Mouse (Mus musculus) MEL (cell line): ENCODE results near the gene Chd5. TPM values are rescaled to one million over a fixed set of nuclear protein-coding genes. Genes with fewer than 3 reads are reported as not detected.

Source experiments
- DNase-seq: peaks from one replicate; pipeline ENCODE4 v3.0.0; 2011; ENCODE audit warnings: low read depth, low spot score
- H3K27ac ChIP-seq: 2 replicates; pipeline ENCODE4 v1.5.1; 2012; ENCODE audit warnings: low read depth, mild to moderate bottlenecking, control low read depth, low read length, moderate library complexity; ENCODE audit not compliant: control insufficient read depth
- H3K27me3 ChIP-seq, 2 experiments: fragments of 150-350 bp in 1 of 2; sonication (generic) in 1 of 2; 2 replicates each; pipeline ENCODE4 v1.6.1; 2012; ENCODE audit warnings: low read length in 2 of 2, mild to moderate bottlenecking in 2 of 2, improper control_type of control experiment in 1 of 2, moderate library complexity in 1 of 2; ENCODE audit not compliant: insufficient read depth in 2 of 2, control insufficient read depth in 1 of 2
- H3K36me3 ChIP-seq, 2 experiments: 2 replicates each; pipeline ENCODE4 v1.6.1; 2012 to 2014; ENCODE audit warnings: low read length in 2 of 2, improper control_type of control experiment in 1 of 2, inconsistent platforms in 1 of 2, mild to moderate bottlenecking in 1 of 2; ENCODE audit not compliant: insufficient read depth in 2 of 2, control insufficient read depth in 1 of 2
- H3K4me1 ChIP-seq, 2 experiments: fragments of 150-350 bp in 1 of 2; sonication (generic) in 1 of 2; 2 replicates each; pipeline ENCODE4 v1.6.1; 2012; ENCODE audit warnings: low read length in 2 of 2, improper control_type of control experiment in 1 of 2, mild to moderate bottlenecking in 1 of 2; ENCODE audit not compliant: insufficient read depth in 2 of 2, control insufficient read depth in 1 of 2
- H3K4me3 ChIP-seq, 2 experiments: fragments of 150-350 bp in 1 of 2; sonication (generic) in 1 of 2; 2 replicates each; pipeline ENCODE4 v1.5.1; 2012; ENCODE audit warnings: low read depth in 2 of 2, low read length in 2 of 2, mild to moderate bottlenecking in 2 of 2, moderate library complexity in 2 of 2, control low read depth in 1 of 2, improper control_type of control experiment in 1 of 2; ENCODE audit not compliant: control insufficient read depth in 1 of 2, insufficient read depth in 1 of 2
- H3K79me2 ChIP-seq: 2 replicates; pipeline ENCODE4 v1.6.1; 2012; ENCODE audit warnings: mild to moderate bottlenecking, low read length, moderate library complexity; ENCODE audit not compliant: control insufficient read depth, poor library complexity, insufficient read depth
- H3K9ac ChIP-seq: 2 replicates; pipeline ENCODE4 v1.6.1; 2012; ENCODE audit warnings: low read depth, mild to moderate bottlenecking, control low read depth, low read length, moderate library complexity; ENCODE audit not compliant: control insufficient read depth, poor library complexity, severe bottlenecking
- H3K9me3 ChIP-seq: fragments of 150-350 bp; sonication (generic); replicated peaks from 2 replicates; pipeline ENCODE4 v1.6.1; 2012; ENCODE audit warnings: mild to moderate bottlenecking, low read length, improper control_type of control experiment, moderate library complexity; ENCODE audit not compliant: insufficient read depth
- BHLHE40 ChIP-seq: IDR thresholded peaks from 2 replicates; pipeline ENCODE4 v1.6.1; 2012; ENCODE audit warnings: low read depth, mild to moderate bottlenecking, inconsistent platforms, low read length, improper control_type of control experiment, borderline replicate concordance
- CHD1 ChIP-seq: IDR thresholded peaks from 2 replicates; pipeline ENCODE4 v1.6.1; 2012; ENCODE audit warnings: low read depth, mild to moderate bottlenecking, inconsistent platforms, low read length, improper control_type of control experiment
- CHD2 ChIP-seq: IDR thresholded peaks from 2 replicates; pipeline ENCODE4 v1.6.1; 2011; ENCODE audit warnings: low read length, improper control_type of control experiment
- CTCF ChIP-seq, 3 experiments: IDR thresholded peaks in 2 of 3; conservative IDR thresholded peaks in 1 of 3; 2 replicates each; pipeline ENCODE4 v1.5.1; 2011 to 2012; ENCODE audit warnings: low read length in 3 of 3, low read depth in 2 of 3, mild to moderate bottlenecking in 2 of 3, improper control_type of control experiment in 1 of 3, inconsistent platforms in 1 of 3, mixed read lengths in 1 of 3, moderate library complexity in 1 of 3; ENCODE audit not compliant: control insufficient read depth in 1 of 3, insufficient read depth in 1 of 3, poor library complexity in 1 of 3, severe bottlenecking in 1 of 3
- ELF1 ChIP-seq: IDR thresholded peaks from 2 replicates; pipeline ENCODE4 v1.6.1; 2014; ENCODE audit warnings: low read depth, mild to moderate bottlenecking, inconsistent platforms, low read length, improper control_type of control experiment, moderate library complexity
- EP300 ChIP-seq, 2 experiments: IDR thresholded peaks; 2 replicates each; pipeline ENCODE4 v1.6.1; 2011; ENCODE audit warnings: improper control_type of control experiment in 2 of 2, low read length in 2 of 2, low read depth in 1 of 2, mild to moderate bottlenecking in 1 of 2
- HCFC1 ChIP-seq: IDR thresholded peaks from 2 replicates; pipeline ENCODE4 v1.6.1; 2012; ENCODE audit warnings: low read depth, mild to moderate bottlenecking, inconsistent platforms, low read length, improper control_type of control experiment, moderate library complexity
- JUND ChIP-seq: IDR thresholded peaks from 2 replicates; pipeline ENCODE4 v1.6.1; 2011; ENCODE audit warnings: low read depth, mild to moderate bottlenecking, improper control_type of control experiment, low read length
- MAX ChIP-seq: IDR thresholded peaks from 2 replicates; pipeline ENCODE4 v1.6.1; 2011; ENCODE audit warnings: low read length, improper control_type of control experiment
- MAZ ChIP-seq: IDR thresholded peaks from 2 replicates; pipeline ENCODE4 v1.6.1; 2012; ENCODE audit warnings: low read depth, mild to moderate bottlenecking, inconsistent platforms, low read length, improper control_type of control experiment
- MEF2A ChIP-seq: IDR thresholded peaks from 2 replicates; pipeline ENCODE4 v1.6.1; 2014; ENCODE audit warnings: low read depth, mild to moderate bottlenecking, inconsistent platforms, low read length, improper control_type of control experiment; ENCODE audit not compliant: poor library complexity, insufficient replicate concordance, severe bottlenecking; ENCODE audit errors: extremely low read depth
- MYB ChIP-seq: IDR thresholded peaks from 2 replicates; pipeline ENCODE4 v1.6.1; 2011; ENCODE audit warnings: mild to moderate bottlenecking, low read depth, low read length, improper control_type of control experiment
- MYC ChIP-seq: IDR thresholded peaks from 2 replicates; pipeline ENCODE4 v1.6.1; 2011; ENCODE audit warnings: low read depth, mild to moderate bottlenecking, low read length, improper control_type of control experiment, moderate library complexity
- NELFE ChIP-seq: IDR thresholded peaks from 2 replicates; pipeline ENCODE4 v1.6.1; 2011; ENCODE audit warnings: low read depth, low read length, improper control_type of control experiment
- POLR2A ChIP-seq, 2 experiments: IDR thresholded peaks; 2 replicates each; pipeline ENCODE4 v1.6.1; 2011 to 2012; ENCODE audit warnings: low read length in 2 of 2, mild to moderate bottlenecking in 2 of 2, control low read depth in 1 of 2, improper control_type of control experiment in 1 of 2, low read depth in 1 of 2, moderate library complexity in 1 of 2; ENCODE audit not compliant: control insufficient read depth in 1 of 2, insufficient read depth in 1 of 2, poor library complexity in 1 of 2
- POLR2AphosphoS2 ChIP-seq: IDR thresholded peaks from 2 replicates; pipeline ENCODE4 v1.6.1; 2011; ENCODE audit warnings: low read length, improper control_type of control experiment
- POLR2AphosphoS5 ChIP-seq: IDR thresholded peaks from 2 replicates; pipeline ENCODE4 v1.6.1; 2012; ENCODE audit warnings: low read depth, borderline replicate concordance, mild to moderate bottlenecking, inconsistent platforms, low read length, moderate library complexity, mixed read lengths
- RAD21 ChIP-seq: IDR thresholded peaks from 2 replicates; pipeline ENCODE4 v1.6.1; 2011; ENCODE audit warnings: mild to moderate bottlenecking, low read depth, low read length, improper control_type of control experiment
- RCOR1 ChIP-seq: IDR thresholded peaks from 2 replicates; pipeline ENCODE4 v1.6.1; 2012; ENCODE audit warnings: low read depth, mild to moderate bottlenecking, inconsistent platforms, low read length, improper control_type of control experiment
- TBP ChIP-seq: IDR thresholded peaks from 2 replicates; pipeline ENCODE4 v1.8.0; 2011; ENCODE audit warnings: low read depth, low read length, improper control_type of control experiment
- polyA plus RNA-seq, 2 experiments: library from polyadenylated mRNA; stranded (reverse) in 1 of 2; unstranded in 1 of 2; fragments of >175 nt in 1 of 2; fragments of >200 nt in 1 of 2; gene quantifications; 2 replicates each; pipeline versions ENCODE4 v1.2.1 to v1.2.4; 2012; ENCODE audit warnings: low replicate concordance in 2 of 2, low read depth in 1 of 2; ENCODE audit not compliant: insufficient read length in 2 of 2, insufficient read depth in 1 of 2, missing spikeins in 1 of 2
- total RNA-seq: library from RNA; depleted of rRNA; stranded (reverse); fragments of 300-350 nt; gene quantifications from 2 replicates; pipeline ENCODE4 v1.2.3, GENCODE M21; 2012

The Chd5 gene
- total and polyA plus RNA-seq, 3 experiments, result 0.15 to 0.91 TPM; not detected in 1

DNA sequence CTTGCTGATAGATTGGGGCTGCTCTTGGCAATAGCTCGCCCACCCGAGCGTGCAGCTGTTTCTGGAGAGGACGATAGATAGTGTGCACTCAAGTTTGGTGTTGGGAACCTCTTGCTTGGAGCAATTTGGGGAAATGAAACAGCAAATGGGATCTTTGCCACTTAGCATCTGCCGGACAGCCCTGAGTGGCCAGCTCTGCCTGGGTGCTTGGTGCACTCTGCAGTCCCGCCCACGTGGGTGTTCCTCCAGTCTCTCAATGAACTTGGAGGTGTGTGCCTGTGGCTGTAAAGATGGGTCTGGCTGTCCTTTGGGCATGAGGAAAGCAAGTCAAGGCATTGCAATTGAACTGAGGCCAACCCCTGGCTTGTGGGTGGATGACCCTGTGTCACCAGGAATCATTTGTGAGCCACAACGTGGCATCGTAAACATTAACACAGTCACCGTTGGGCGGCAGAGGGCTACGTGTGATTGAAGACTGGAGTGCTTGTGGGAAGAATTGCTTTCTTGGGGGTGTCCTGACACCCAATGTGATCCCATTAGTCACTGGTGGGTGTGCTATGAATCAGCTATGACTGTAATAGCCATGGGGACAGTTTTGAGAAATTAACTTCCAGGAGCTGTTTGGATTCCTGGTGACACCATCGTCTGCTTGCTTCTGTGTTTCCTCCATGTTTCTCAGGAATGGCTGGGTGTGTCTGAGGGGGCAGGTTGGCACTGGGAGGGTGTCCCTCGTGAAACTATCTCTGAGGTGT, 15.6 kb downstream of the Chd5 start (continued):
- no peak for TF ChIP-seq NELFE
- TF ChIP-seq MYC, result no peak

- H3K79me2 ChIP-seq, result no peaks in the 10 kb centered on the region
- no peak overlapping the region for H3K9ac ChIP-seq
- H3K4me1 ChIP-seq, result peaks cover 0 to 2% of the 10 kb centered on the region in 2 experiments; a peak in 1 of 4 replicates
- no peak overlapping the region for H3K4me3 ChIP-seq
- H3K9me3 ChIP-seq, result no peaks in the 10 kb centered on the region
- no peak overlapping the region for H3K27ac ChIP-seq
- H3K27me3 ChIP-seq, result no peaks in the 10 kb centered on the region
- TF ChIP-seq JUND (no peak), BHLHE40 (no peak), CHD1 (no peak), POLR2AphosphoS5 (no peak), MYB (no peak), POLR2A (IDR thresholded peaks at IDR 0.05; ENCODE audit: control insufficient read depth in 1 of 2, insufficient read depth in 1 of 2, low read depth in 1 of 2, low read length in 2 of 2, poor library complexity in 1 of 2) (no peak), CTCF (IDR thresholded peaks at IDR 0.05 in 2 of 3, conservative IDR thresholded peaks at IDR 0.05 in 1 of 3; ENCODE audit: control insufficient read depth in 1 of 3, insufficient read depth in 1 of 3, low read depth in 2 of 3, low read length in 3 of 3, poor library complexity in 1 of 3, severe bottlenecking in 1 of 3) (no peak), MAZ (no peak), TBP (no peak), RCOR1 (no peak), CHD2 (no peak), POLR2AphosphoS2 (no peak), MYC (no peak), HCFC1 (no peak), MAX (no peak), EP300 (IDR thresholded peaks at IDR 0.05; ENCODE audit: low read depth in 1 of 2, low read length in 2 of 2) (no peak), RAD21 (no peak), ELF1 (no peak), MEF2A (no peak)
- H3K36me3 ChIP-seq, result no peaks in the 10 kb centered on the region
- no peak for DNase-seq
Observed at GRCm38 (mm10) chr4:152355672-152356071, 17.2 kb downstream of the Chd5 start.
